Mouse (Mus musculus): ENCODE measurements around the gene Jund.
A peak's percentile ranks its signal among the peaks of the same experiment; 100 is the strongest.

Gene Jund

GRCm38 (mm10) chr8:70674716-70675115, 24.0 kb upstream of the Jund start:
- no peak for DNase-seq (ENCODE audit: low spot score in 2 of 2)

GRCm38 (mm10) chr8:70675336-70675735, 23.4 kb upstream of the Jund start:
- no peak for DNase-seq (ENCODE audit: low spot score in 2 of 2)

GRCm38 (mm10) chr8:70677451-70678080, 21.2 kb upstream of the Jund start:
- no peak for DNase-seq (ENCODE audit: low spot score in 2 of 2)

GRCm38 (mm10) chr8:70678679-70679078, 20.1 kb upstream of the Jund start:
- no peak for DNase-seq (ENCODE audit: low spot score in 2 of 2)

- DNase-seq (ENCODE audit: low spot score in 2 of 2): no peak
Measured at GRCm38 (mm10) chr8:70679404-70679803, 19.3 kb upstream of the Jund start.

- no peak for DNase-seq (ENCODE audit: low spot score in 2 of 2)
Measured at GRCm38 (mm10) chr8:70680039-70680438, 18.7 kb upstream of the Jund start.

- DNase-seq (ENCODE audit: low spot score in 2 of 2): no peak
Measured at GRCm38 (mm10) chr8:70681410-70681809, 17.3 kb upstream of the Jund start.

- DNase-seq (ENCODE audit: low spot score in 2 of 2): peak; percentile 62 to 67
Measured at GRCm38 (mm10) chr8:70682193-70682592, 16.6 kb upstream of the Jund start.

- no peak for DNase-seq (ENCODE audit: low spot score in 2 of 2)
Measured at GRCm38 (mm10) chr8:70682692-70683091, 16.1 kb upstream of the Jund start.

- peak; percentile 83 to 88 for DNase-seq (ENCODE audit: low spot score in 2 of 2)
Measured at GRCm38 (mm10) chr8:70684291-70684690, 14.5 kb upstream of the Jund start.

GRCm38 (mm10) chr8:70687576-70687975, 11.2 kb upstream of the Jund start:
- DNase-seq (ENCODE audit: low spot score in 2 of 2): no peak

GRCm38 (mm10) chr8:70688136-70688535, 10.6 kb upstream of the Jund start:
- DNase-seq (ENCODE audit: low spot score in 2 of 2): no peak

- no peak for DNase-seq (ENCODE audit: low spot score in 2 of 2)
Measured at GRCm38 (mm10) chr8:70689892-70690390, 8.8 kb upstream of the Jund start.

- DNase-seq (ENCODE audit: low spot score in 2 of 2): no peak
Measured at GRCm38 (mm10) chr8:70691230-70691629, 7.5 kb upstream of the Jund start.

- DNase-seq (ENCODE audit: low spot score in 2 of 2): no peak
Measured at GRCm38 (mm10) chr8:70691727-70692231, 7.0 kb upstream of the Jund start.

GRCm38 (mm10) chr8:70693636-70694035, 5.1 kb upstream of the Jund start:
- no peak for DNase-seq (ENCODE audit: low spot score in 2 of 2)

GRCm38 (mm10) chr8:70695318-70696018, 3.3 kb upstream of the Jund start:
- no peak for DNase-seq (ENCODE audit: low spot score in 2 of 2)

GRCm38 (mm10) chr8:70696019-70696885, 2.5 kb upstream of the Jund start:
- DNase-seq (ENCODE audit: low spot score in 2 of 2): no peak

GRCm38 (mm10) chr8:70696946-70697345, 1.8 kb upstream of the Jund start:
- no peak for DNase-seq (ENCODE audit: low spot score in 2 of 2)

- DNase-seq (ENCODE audit: low spot score in 2 of 2): no peak
Measured at GRCm38 (mm10) chr8:70697366-70698250, 1.1 kb upstream of the Jund start.

All from frontal cortex, postnatal 36 days (tissue).